Mouse (Mus musculus) G1E (cell line): ENCODE data around the gene Slc38a7.

Experiments
- CTCF ChIP-seq: IDR thresholded peaks from 2 replicates; pipeline ENCODE4 v1.5.1; 2012; ENCODE audit warnings: low read depth, low read length, inconsistent platforms, mixed read lengths
- GATA1 ChIP-seq: IDR thresholded peaks from 2 replicates; pipeline ENCODE4 v1.6.1; 2012; ENCODE audit warnings: borderline replicate concordance, low read length, inconsistent platforms, mixed read lengths
- GATA2 ChIP-seq: IDR thresholded peaks from 2 replicates; pipeline ENCODE4 v1.6.1; 2012; ENCODE audit warnings: low read depth, low read length, inconsistent platforms, borderline replicate concordance

DNA sequence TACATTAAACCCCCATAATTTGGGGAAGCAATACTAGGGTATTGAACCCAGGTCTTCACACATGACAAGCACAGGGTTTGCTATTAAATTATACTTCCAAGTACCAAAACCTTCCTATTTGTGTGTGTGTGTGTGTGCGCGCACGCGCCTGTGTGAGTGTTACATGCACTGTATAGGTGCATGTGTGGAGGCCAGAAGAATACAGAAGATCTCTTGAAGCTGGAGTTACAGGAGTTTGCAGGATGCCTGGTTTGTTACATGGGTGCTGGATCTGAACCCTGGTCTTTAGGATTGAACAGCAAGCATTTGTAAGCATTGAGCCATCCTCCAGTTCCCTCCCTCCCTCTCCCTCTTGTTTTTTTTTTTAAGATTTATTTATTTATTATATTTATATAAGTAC, 14.1 kb downstream of the Slc38a7 start:
- TF ChIP-seq CTCF (no peak), GATA2 (no peak), GATA1 (no peak)
